Mouse (Mus musculus) activated CD4-positive, CD25-positive, alpha-beta regulatory T cell (primary cell): ENCODE data around the gene Brpf1. TPM values are rescaled to one million over a fixed set of nuclear protein-coding genes. Genes with fewer than 3 reads are reported as not detected.

ENCODE experiments used
- polyA plus RNA-seq, 2 experiments: library from polyadenylated mRNA; unstranded; fragments of 100-300 nt; shearing (Covaris generic); gene quantifications; one replicate each; pipeline ENCODE4 v1.2.1; 2017

Gene Brpf1
- 10 to 100 TPM; 36.5 to 38.2 TPM for polyA plus RNA-seq

DNA sequence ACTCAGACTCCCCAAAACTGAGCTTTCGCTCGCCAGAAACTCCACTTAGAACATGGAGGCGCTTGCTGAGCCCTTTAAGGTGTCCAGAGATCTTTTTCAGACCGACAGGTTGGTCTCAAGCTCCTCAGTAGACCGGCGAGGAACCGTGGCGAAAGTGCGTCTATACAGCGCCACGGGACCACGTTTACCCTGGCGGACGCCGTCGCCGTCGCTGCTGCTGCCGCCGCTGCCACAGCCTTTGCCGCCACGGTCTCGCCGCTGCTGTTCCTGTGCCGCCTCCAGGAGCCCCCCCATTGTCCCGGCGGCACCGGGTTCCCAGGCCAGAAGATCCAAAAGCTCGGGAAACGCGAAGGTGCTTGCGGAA is at the start of gene Brpf1:
TSS of gene Brpf1 (plus strand) at position 152 of the 364 bp plus-strand sequence.

DNA sequence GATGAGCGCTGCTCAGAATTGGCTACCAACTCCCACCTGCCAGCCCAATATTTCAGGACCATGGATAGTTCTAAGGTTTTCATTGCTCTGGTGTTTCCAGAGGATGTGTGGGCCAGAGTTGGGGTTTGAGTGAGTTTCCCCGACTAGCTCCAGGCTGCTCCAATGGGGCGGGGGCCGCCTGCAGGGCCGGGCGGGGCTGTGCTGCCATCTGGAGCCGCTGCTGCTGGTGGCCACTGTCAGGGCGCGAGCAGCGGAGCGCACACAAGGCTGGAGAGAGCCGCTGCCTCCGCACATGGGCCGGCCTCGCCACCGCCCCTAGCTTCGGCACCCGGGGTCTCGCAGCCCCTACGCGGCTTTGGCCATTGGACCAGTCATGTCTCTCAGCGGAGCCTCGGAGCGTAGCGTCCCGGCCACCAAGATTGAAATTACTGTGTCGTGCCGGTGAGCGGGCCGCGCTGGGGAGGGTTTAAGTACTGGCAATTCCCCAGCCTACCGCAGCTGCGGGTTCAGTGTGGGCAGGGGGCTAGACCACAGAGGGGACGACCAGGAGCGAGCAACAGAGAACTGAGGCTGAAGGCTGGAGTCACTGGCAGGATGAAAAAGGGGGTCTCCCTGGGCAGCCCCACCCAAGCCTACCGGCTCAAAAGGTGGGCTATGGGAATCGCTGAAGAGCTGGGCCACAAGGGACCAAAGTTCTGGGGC is 24.7 kb upstream of the Brpf1 start, which contains the start of gene Cpne9:
TSS of gene Cpne9 (plus strand) at position 207 of the 702 bp plus-strand sequence.

DNA sequence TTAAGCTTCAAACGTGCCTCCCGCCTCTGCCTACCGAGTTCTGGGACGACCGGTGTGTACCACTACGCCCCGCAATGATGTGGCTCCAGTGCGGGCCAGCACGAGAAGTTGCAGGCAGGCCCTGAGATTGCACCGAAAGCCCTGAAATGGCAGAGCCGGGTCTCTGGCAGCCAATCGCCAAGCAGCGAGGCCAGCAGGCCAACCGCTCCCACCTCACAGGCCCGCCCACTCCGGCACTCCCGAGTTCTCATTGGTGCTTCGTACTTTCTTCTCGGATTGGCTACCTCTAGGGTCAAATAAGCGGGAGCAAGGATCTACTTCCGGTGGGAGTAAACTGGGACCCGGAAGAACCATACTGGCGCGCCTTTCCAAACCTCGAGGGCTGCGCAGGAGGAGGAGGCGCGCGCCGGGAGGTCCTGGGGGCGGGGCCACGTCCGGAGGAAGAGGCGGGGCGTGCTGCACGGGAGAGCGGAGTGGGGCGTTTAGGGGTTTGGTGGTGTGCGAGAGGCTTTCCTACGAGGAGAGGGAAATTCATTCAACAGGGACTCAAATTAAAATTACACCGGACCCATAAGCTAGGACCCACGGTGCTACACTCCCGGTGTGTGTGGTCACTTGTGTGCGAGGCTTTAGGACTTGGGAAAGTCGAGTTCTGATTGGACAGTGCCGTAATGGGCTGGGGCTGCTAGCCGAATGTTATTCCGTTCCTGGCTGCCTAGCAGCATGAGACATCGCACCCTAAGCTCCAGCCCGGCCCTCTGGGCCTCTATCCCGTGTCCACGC is 19.8 kb downstream of the Brpf1 start, which contains the start of gene Ogg1:
TSS of gene Ogg1 (plus strand) at position 440 of the 783 bp plus-strand sequence.

DNA sequence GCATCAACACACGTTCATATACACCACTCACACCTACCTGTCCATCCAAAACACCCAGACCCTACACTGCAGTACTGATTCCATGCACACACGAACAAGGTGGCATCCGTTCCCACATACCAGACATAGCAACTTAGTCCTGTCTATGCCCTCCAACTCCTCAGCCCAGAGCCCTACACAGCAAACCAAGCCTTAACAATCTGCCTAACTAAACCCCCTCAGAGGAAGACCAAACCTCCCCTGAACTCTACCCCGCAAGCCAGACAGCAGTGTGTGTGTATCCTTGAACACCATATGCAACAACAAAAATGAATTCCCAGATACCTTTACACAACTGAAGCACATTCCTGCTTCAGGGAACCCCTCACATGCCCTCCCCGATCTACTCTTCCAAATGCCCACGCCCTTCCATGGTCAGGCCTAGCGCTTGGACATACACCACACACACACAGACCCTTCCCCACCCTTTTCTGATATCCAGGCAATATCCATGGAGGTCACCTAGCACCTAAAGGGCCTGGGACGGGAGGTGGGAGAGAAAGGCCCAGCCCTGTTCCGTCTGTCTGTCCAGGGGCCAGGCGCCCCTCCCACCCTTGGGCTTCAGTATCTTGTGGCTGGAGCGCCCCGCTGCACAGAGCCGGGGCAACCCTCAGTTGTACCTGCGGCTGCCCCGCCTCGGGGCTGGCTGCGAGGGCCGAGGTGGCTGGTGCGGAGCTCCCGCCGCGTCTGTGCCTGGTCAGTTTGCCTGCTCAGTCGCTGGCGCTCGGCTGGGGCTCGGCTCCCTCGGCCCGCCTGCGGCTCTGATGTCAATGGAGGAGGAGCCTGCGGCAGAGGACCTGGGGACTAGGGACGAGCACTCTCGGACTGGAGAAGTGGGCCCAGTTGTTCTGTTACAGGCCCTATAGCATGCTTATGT is 36.5 kb downstream of the Brpf1 start, which contains the start of gene Camk1:
TSS of gene Camk1 (minus strand) at position 808 of the 916 bp plus-strand sequence.

Other genes starting within 250 kb of the Brpf1 start
- 10 to 100 TPM; 51.9 to 57.1 TPM for gene Setd5, start 229.8 kb upstream of the Brpf1 start, polyA plus RNA-seq
- under 1 TPM; 0.41 to 0.58 TPM for gene Lhfpl4, start 111.8 kb upstream of the Brpf1 start, polyA plus RNA-seq
- 10 to 100 TPM; 29.7 to 54.1 TPM for gene Mtmr14, start 69.3 kb upstream of the Brpf1 start, polyA plus RNA-seq
- gene Cpne9, start 24.8 kb upstream of the Brpf1 start, polyA plus RNA-seq = under 1 TPM; 0.11 to 0.31 TPM
- gene Ogg1, start 19.8 kb downstream of the Brpf1 start, polyA plus RNA-seq = 10 to 100 TPM; 11.2 to 12.0 TPM
- gene Camk1, start 36.8 kb downstream of the Brpf1 start, polyA plus RNA-seq = 1 to 10 TPM; 2.5 to 3.8 TPM
- 10 to 100 TPM; 41.1 to 54.4 TPM for gene Tada3, start 70.7 kb downstream of the Brpf1 start, polyA plus RNA-seq
- gene Arpc4, start 71.0 kb downstream of the Brpf1 start, polyA plus RNA-seq = 100 to 1,000 TPM; 462 to 693 TPM
- gene Ttll3, start 82.1 kb downstream of the Brpf1 start, polyA plus RNA-seq = 10 to 100 TPM in 1 of 2 experiments, 1 to 10 TPM in 1; 9.7 to 15.2 TPM
- 10 to 100 TPM; 14.5 to 22.2 TPM for gene Rpusd3, start 112.2 kb downstream of the Brpf1 start, polyA plus RNA-seq
- under 1 TPM in 1 of 2 experiments, not detected in 1; 0.93 TPM for gene Cidec, start 128.6 kb downstream of the Brpf1 start, polyA plus RNA-seq
- 10 to 100 TPM; 43.6 to 54.2 TPM for gene Jagn1, start 135.4 kb downstream of the Brpf1 start, polyA plus RNA-seq
- gene Il17re, start 151.3 kb downstream of the Brpf1 start, polyA plus RNA-seq = under 1 TPM; 0.21 to 0.69 TPM
- under 1 TPM; 0.36 to 0.42 TPM for gene Il17rc, start 164.3 kb downstream of the Brpf1 start, polyA plus RNA-seq
- gene Creld1, start 176.2 kb downstream of the Brpf1 start, polyA plus RNA-seq = 1 to 10 TPM; 5.9 to 8.9 TPM
- gene Prrt3, start 194.8 kb downstream of the Brpf1 start, polyA plus RNA-seq = under 1 TPM; 0.31 to 0.48 TPM
- 10 to 100 TPM; 92.2 to 98.0 TPM for gene Emc3, start 224.5 kb downstream of the Brpf1 start, polyA plus RNA-seq
- gene Fancd2, start 224.5 kb downstream of the Brpf1 start, polyA plus RNA-seq = 1 to 10 TPM; 4.3 to 4.5 TPM